Mouse (Mus musculus): Measurements from ENCODE around the gene Il12a.
A peak's percentile ranks its signal among the peaks of the same experiment; 100 is the strongest.
"Not testable (repeated sequence)": the region's sequence is repeated elsewhere in the genome, so short reads cannot be mapped to it uniquely, and the experiment has no call there.

The Il12a gene

GRCm38 (mm10) chr3:68742718-68743471, 52.5 kb downstream of the Il12a start:
- DNase-seq (ENCODE audit: low read depth) = peak; percentile 11

- DNase-seq (ENCODE audit: low read depth) = no peak
These were observed 53.0 kb downstream of the Il12a start for GRCm38 (mm10) chr3:68743472-68743732.

- peak; percentile 68 for DNase-seq (ENCODE audit: low read depth)
These were observed 53.7 kb downstream of the Il12a start for GRCm38 (mm10) chr3:68744162-68744561.

- DNase-seq (ENCODE audit: low read depth) = no peak
These were observed 54.6 kb downstream of the Il12a start for GRCm38 (mm10) chr3:68745033-68745432.

- DNase-seq (ENCODE audit: low read depth) = not testable (repeated sequence)
These were observed 55.8 kb downstream of the Il12a start for GRCm38 (mm10) chr3:68746282-68746681.

Measured in NIH3T3 (cell line).